Mouse (Mus musculus) kidney, adult 2 months (tissue): Measurements from ENCODE around the gene Paxbp1.

Experiments
- CTCF ChIP-seq: fragments of 200-500 bp; conservative IDR thresholded peaks from 2 replicates; pipeline ENCODE4 v1.5.1; 2011; ENCODE audit warnings: low read depth, mild to moderate bottlenecking, control low read depth, low read length, moderate library complexity, mixed read lengths; ENCODE audit not compliant: insufficient read depth, insufficient read length
- POLR2A ChIP-seq: fragments of 200-500 bp; IDR thresholded peaks from one replicate; pipeline ENCODE4 v1.6.1; 2011; ENCODE audit warnings: low read depth, low read length, control low read depth

DNA sequence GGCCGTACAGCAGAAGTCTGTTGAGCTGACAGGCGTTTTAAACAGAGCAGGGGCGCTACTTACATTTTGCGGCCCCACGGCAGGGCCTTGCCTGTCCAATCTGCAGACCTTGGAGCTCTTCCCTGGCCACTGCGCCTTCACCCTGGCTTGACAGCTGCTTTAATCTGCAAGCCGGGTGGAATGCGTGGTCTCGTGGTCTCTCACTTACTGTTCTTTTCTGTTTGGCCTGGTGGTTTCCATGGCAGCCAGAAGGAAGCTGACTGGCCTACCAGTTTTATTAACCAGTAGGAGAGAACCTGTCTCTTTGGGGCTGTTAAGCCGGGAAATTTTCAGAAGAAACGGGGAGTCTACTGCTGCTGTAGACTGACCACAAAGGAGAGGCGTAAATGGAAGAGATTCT, 24.6 kb upstream of the Paxbp1 start:
- TF ChIP-seq CTCF (no peak), POLR2A (no peak)
